Mouse (Mus musculus) CD4-positive, CD25-positive, alpha-beta regulatory T cell (primary cell): ENCODE measurements around the gene Cyp2j6. TPM values are rescaled to one million over a fixed set of nuclear protein-coding genes. Genes with fewer than 3 reads are reported as not detected.

ENCODE experiments used
- polyA plus RNA-seq: library from polyadenylated mRNA; unstranded; fragments of 100-300 nt; shearing (Covaris generic); gene quantifications from one replicate; pipeline ENCODE4 v1.2.1, GENCODE M21; 2017

The Cyp2j6 gene
- polyA plus RNA-seq: not detected

DNA sequence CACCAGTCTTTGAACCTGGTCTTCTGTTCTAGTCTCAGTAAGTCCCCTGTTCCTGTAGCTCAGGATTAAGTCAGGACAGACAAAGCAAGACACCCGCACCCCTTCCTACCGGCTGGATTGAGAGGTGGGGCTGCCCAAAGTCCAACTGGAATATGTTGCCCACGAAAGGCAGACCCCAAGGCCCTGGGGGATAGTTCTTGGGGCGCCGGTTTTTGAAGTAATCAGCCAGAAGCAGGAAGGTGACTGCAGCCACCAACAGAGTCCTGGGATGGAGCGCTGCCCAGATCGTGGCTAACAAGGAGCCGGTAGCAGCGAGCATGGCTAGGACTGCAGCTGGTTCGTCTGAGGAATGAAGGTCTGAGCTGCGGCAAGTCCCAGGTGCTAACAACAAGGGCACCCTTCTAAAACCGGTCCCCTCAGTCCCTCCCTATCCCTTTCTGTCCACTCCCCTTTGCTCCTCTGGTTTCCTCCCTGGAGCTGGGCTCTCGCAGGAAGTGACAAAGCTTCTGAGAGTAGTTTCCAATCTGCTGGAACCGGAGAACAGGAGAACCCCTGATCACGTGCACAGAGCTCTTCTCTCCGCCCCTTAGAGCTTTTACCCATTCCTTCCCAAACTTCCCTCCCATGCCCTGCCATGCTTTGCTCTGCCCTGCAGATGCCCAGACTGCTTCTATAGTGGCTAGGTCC, at the start of gene Cyp2j6:
Gene Cyp2j6, minus strand, starts transcription at position 529 of the 687 bp plus-strand sequence.

DNA sequence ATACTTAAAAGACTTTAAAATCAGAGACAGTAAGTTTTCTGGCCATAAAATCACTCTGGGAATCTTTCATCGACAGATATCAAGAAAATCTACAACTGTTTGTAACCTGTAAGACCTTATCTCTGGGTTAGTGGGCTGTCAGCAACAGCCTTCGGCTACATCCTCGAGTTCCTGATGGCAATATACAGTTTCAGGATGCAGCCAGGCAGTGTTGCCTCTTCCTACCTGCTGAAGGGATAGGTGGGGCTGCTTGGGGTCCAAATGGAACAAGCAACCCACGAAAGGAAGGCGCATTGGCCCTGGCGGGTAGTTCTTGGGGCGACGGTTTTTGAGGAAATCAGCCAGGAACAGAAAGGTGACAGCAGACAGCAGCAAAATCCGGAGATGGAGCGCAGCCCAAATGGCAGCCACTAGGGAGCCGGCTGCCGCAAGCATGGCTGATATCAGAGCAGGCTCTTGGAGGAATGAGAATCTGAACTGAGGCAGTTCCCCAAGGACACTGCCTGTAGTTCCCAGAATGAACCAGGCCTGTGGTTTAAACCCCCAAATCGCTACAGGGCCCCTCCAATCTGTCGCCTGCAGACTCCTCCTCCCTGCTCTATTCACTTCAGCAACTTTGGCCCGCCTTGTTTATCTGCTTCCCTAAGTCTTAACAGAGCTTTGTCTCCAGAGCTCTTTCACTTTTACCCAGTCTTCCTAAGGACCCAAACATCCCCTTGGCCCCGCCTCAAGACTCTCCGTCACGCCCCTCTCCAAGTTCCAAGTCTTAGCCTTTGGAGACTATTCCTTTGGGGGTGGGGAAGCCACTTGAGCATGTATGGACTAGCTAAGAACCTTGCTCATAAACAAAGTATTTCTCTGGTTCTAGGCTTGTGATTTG, 37.7 kb upstream of the Cyp2j6 start, which contains the start of gene Cyp2j9:
Gene Cyp2j9, minus strand, starts transcription at position 668 of the 880 bp plus-strand sequence.

DNA sequence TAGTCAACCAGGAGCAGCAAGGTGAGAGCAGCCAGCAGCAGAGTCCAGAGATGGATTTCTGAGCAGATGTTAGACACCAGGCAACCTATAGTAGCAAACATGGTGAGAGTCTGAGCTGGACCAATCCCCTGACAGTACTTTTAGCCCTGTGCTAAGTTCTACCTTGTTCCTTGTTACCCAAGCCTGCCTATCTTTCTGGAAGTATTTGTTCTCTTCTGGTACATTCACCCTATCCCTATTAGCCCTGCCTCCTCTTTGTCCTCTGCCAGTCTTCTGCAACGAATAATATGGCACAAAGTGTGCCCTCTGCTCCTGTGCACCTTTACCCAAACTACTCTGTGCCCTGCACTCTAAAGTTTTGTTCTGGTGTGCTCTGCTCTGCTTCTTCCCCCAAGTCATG, 46.2 kb downstream of the Cyp2j6 start, which contains the start of gene Cyp2j8:
Gene Cyp2j8, minus strand, starts transcription at position 101 of the 400 bp plus-strand sequence.

Other genes starting within 250 kb of the Cyp2j6 start
- not detected for gene Cyp2j11, start 205.0 kb downstream of the Cyp2j6 start, polyA plus RNA-seq
- gene Cyp2j8, start 46.3 kb downstream of the Cyp2j6 start, polyA plus RNA-seq: not detected
- gene Cyp2j9, start 37.9 kb upstream of the Cyp2j6 start, polyA plus RNA-seq: not detected
- not detected for gene Cyp2j5, start 110.5 kb upstream of the Cyp2j6 start, polyA plus RNA-seq
- gene Gm12695, start 231.5 kb upstream of the Cyp2j6 start, polyA plus RNA-seq: not detected